Mouse (Mus musculus) CH12.LX (cell line): Measurements from ENCODE around the gene Dbil5.

ENCODE experiments used
- CTCF ChIP-seq, 2 experiments: IDR thresholded peaks in 1 of 2; conservative IDR thresholded peaks in 1 of 2; 2 replicates each; pipeline ENCODE4 v1.5.1; 2011 to 2012; ENCODE audit warnings: low read depth in 2 of 2, low read length in 2 of 2, improper control_type of control experiment in 1 of 2, inconsistent platforms in 1 of 2, mild to moderate bottlenecking in 1 of 2, moderate library complexity in 1 of 2
- ELF1 ChIP-seq: IDR thresholded peaks from 2 replicates; pipeline ENCODE4 v1.6.1; 2014; ENCODE audit warnings: low read depth, mild to moderate bottlenecking, inconsistent platforms, low read length, improper control_type of control experiment
- EP300 ChIP-seq: IDR thresholded peaks from 2 replicates; pipeline ENCODE4 v1.6.1; 2011; ENCODE audit warnings: low read length, improper control_type of control experiment
- ETS1 ChIP-seq: conservative IDR thresholded peaks from 2 replicates; pipeline ENCODE4 v1.6.1; 2012; ENCODE audit warnings: low read depth, mild to moderate bottlenecking, inconsistent platforms, low read length, improper control_type of control experiment, moderate library complexity
- IRF4 ChIP-seq: IDR thresholded peaks from 2 replicates; pipeline ENCODE4 v1.6.1; 2014; ENCODE audit warnings: low read depth, mild to moderate bottlenecking, inconsistent platforms, low read length, improper control_type of control experiment
- MAX ChIP-seq: IDR thresholded peaks from 2 replicates; pipeline ENCODE4 v1.6.1; 2011; ENCODE audit warnings: low read length, improper control_type of control experiment
- NELFE ChIP-seq: IDR thresholded peaks from 2 replicates; pipeline ENCODE4 v1.6.1; 2011; ENCODE audit warnings: low read depth, low read length, improper control_type of control experiment
- NRF1 ChIP-seq: IDR thresholded peaks from 2 replicates; pipeline ENCODE4 v1.6.1; 2014; ENCODE audit warnings: low read depth, mild to moderate bottlenecking, inconsistent platforms, low read length, improper control_type of control experiment, moderate library complexity
- POLR2A ChIP-seq: IDR thresholded peaks from 2 replicates; pipeline ENCODE4 v1.6.1; 2011; ENCODE audit warnings: low read depth, mild to moderate bottlenecking, improper control_type of control experiment, low read length
- ZMIZ1 ChIP-seq: IDR thresholded peaks from 2 replicates; pipeline ENCODE4 v1.6.1; 2012; ENCODE audit warnings: low read depth, mild to moderate bottlenecking, inconsistent platforms, low read length, improper control_type of control experiment

DNA sequence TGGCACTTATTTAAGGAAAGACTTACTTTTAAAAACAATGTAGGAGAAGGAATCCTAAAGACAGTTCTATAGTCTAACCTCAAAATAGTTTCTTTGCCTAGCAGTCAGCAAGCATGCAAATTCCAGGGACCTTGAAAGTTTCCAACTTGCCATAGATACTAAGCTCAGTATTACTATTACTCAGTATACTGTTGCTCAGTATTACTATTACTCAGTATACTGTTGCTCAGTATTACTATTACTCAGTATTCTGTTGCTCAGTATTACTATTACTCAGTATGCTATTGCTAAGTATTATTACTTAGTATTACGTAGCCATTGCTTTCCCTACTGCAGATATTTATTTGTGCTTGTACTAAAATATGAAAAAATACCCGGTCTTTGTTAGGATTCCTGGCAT lies 22.3 kb downstream of the Dbil5 start:
- TF ChIP-seq CTCF (conservative IDR thresholded peaks at IDR 0.05 in 1 of 2, IDR thresholded peaks at IDR 0.05 in 1 of 2; ENCODE audit: low read depth in 2 of 2, low read length in 2 of 2) (no peak), POLR2A (no peak), ZMIZ1 (no peak), ETS1 (no peak), IRF4 (no peak), NRF1 (no peak), EP300 (peak; percentile 70), NELFE (no peak), MAX (no peak), ELF1 (no peak)
